Mouse (Mus musculus) midbrain, embryonic 13.5 days (tissue): ENCODE measurements around the gene Ctu1. TPM values are rescaled to one million over a fixed set of nuclear protein-coding genes. Genes with fewer than 3 reads are reported as not detected.
"Not testable (repeated sequence)": the region's sequence is repeated elsewhere in the genome, so short reads cannot be mapped to it uniquely, and the experiment has no call there.

Source experiments
- ATAC-seq: fragments of 200-750 bp; cut with Nextera tagmentation; 2 replicates; pipeline ENCODE4 v1.8.0; 2017; ENCODE audit warnings: mild to moderate bottlenecking, moderate TSS enrichment, moderate library complexity
- H3K27ac ChIP-seq: fragments of 300-500 bp; sonication (generic); 2 replicates; pipeline ENCODE4 v1.5.1; 2015; ENCODE audit warnings: inconsistent platforms, mild to moderate bottlenecking, moderate library complexity
- H3K27me3 ChIP-seq: fragments of 300-500 bp; sonication (generic); 2 replicates; pipeline ENCODE4 v1.6.1; 2015; ENCODE audit warnings: mild to moderate bottlenecking, inconsistent platforms
- H3K36me3 ChIP-seq: fragments of 300-500 bp; sonication (generic); 2 replicates; pipeline ENCODE4 v1.6.1; 2015; ENCODE audit warnings: mild to moderate bottlenecking, inconsistent platforms
- H3K4me1 ChIP-seq: fragments of 300-500 bp; sonication (generic); replicated peaks from 2 replicates; pipeline ENCODE4 v1.6.1; 2015; ENCODE audit warnings: inconsistent platforms
- H3K4me2 ChIP-seq: fragments of 300-500 bp; sonication (generic); replicated peaks from 2 replicates; pipeline ENCODE4 v1.6.1; 2015; ENCODE audit warnings: moderate library complexity, mild to moderate bottlenecking, inconsistent platforms
- H3K4me3 ChIP-seq: fragments of 300-500 bp; sonication (generic); replicated peaks from 2 replicates; pipeline ENCODE4 v1.5.1; 2015; ENCODE audit warnings: mild to moderate bottlenecking, inconsistent platforms
- H3K9ac ChIP-seq: fragments of 300-500 bp; sonication (generic); replicated peaks from 2 replicates; pipeline ENCODE4 v1.6.1; 2015; ENCODE audit warnings: mild to moderate bottlenecking, inconsistent platforms
- H3K9me3 ChIP-seq: fragments of 300-500 bp; sonication (generic); 2 replicates; pipeline ENCODE4 v1.6.1; 2016; ENCODE audit warnings: mild to moderate bottlenecking, inconsistent platforms
- WGBS: fragments of 180-500 bp; shearing (Covaris S2); methylation state at CpG from one replicate; pipeline ENCODE4 v1.1.7; 2015; 5-methylcytosine and 5-hydroxymethylcytosine counted together
- polyA plus RNA-seq: library from polyadenylated mRNA; unstranded; fragments of >200 nt; fragmentation: Nextera tagmentation; extraction: Ambion mirVana; gene quantifications from 2 replicates; pipeline ENCODE4 v1.2.1, GENCODE M21; 2015

Ctu1 gene
- polyA plus RNA-seq, 1 experiment from 2014 or later, result 21.8 TPM

GRCm38 (mm10) chr7:43654519-43654918 is 17.3 kb upstream of the Ctu1 start:
- Histone ChIP-seq H3K4me3 (no peak overlapping the region), H3K4me1 (no peaks in the 10 kb centered on the region), H3K9me3 (peaks cover 5% of the 10 kb centered on the region; the same call in 1 of the 2 replicates), H3K9ac (no peak overlapping the region), H3K27me3 (no peaks in the 10 kb centered on the region), H3K4me2 (no peak overlapping the region), H3K27ac (no peak overlapping the region), H3K36me3 (no peaks in the 10 kb centered on the region)
- ATAC-seq, result no peak
- 83% methylated on average over 3 of the region's 3 CpGs for WGBS

- Histone ChIP-seq H3K4me1 (no peaks in the 10 kb centered on the region), H3K27me3 (no peaks in the 10 kb centered on the region), H3K27ac (no peak overlapping the region), H3K4me3 (no peak overlapping the region), H3K4me2 (no peak overlapping the region), H3K36me3 (no peaks in the 10 kb centered on the region), H3K9me3 (peaks cover 5% of the 10 kb centered on the region; the same call in 1 of the 2 replicates), H3K9ac (no peak overlapping the region)
- 84% methylated on average over 6 of the region's 6 CpGs for WGBS
- no peak for ATAC-seq
These were observed 15.6 kb upstream of the Ctu1 start for GRCm38 (mm10) chr7:43656232-43656631.

GRCm38 (mm10) chr7:43660002-43660401 is 11.8 kb upstream of the Ctu1 start, which contains the start of gene Siglece:
Siglece (minus strand) TSS chr7:43660161.
- Histone ChIP-seq H3K9ac (no peak within 1 kb of the TSS), H3K4me1 (no peaks in the 10 kb centered on the region), H3K36me3 (no peaks in the 10 kb centered on the region), H3K27me3 (no peaks in the 10 kb centered on the region), H3K4me3 (no peak within 1 kb of the TSS), H3K9me3 (no peaks in the 10 kb centered on the region), H3K4me2 (no peak within 1 kb of the TSS), H3K27ac (no peak within 1 kb of the TSS)
- ATAC-seq, result no peak
- WGBS, result 80% methylated on average over 1 of the region's 1 CpGs

GRCm38 (mm10) chr7:43662804-43663203 is 9.0 kb upstream of the Ctu1 start:
- ATAC-seq, result no peak
- no peaks in the 10 kb centered on the region for H3K9me3 ChIP-seq
- H3K27me3 ChIP-seq, result no peaks in the 10 kb centered on the region
- no peak overlapping the region for H3K9ac ChIP-seq
- H3K4me3 ChIP-seq, result no peak overlapping the region
- no peaks in the 10 kb centered on the region for H3K36me3 ChIP-seq
- H3K4me1 ChIP-seq, result no peaks in the 10 kb centered on the region
- WGBS, result 88% methylated on average over 1 of the region's 1 CpGs
- no peak overlapping the region for H3K27ac ChIP-seq
- no peak overlapping the region for H3K4me2 ChIP-seq

- not testable (repeated sequence) for H3K27ac ChIP-seq, H3K4me1 ChIP-seq, H3K4me2 ChIP-seq, H3K27me3 ChIP-seq, H3K9me3 ChIP-seq, H3K36me3 ChIP-seq, H3K4me3 ChIP-seq, H3K9ac ChIP-seq, ATAC-seq
- WGBS, result 92% methylated on average over 4 of the region's 4 CpGs
These were observed 4.6 kb upstream of the Ctu1 start for GRCm38 (mm10) chr7:43667221-43667620.

GRCm38 (mm10) chr7:43668582-43668981 is 3.2 kb upstream of the Ctu1 start:
- 24% methylated on average over 3 of the region's 3 CpGs for WGBS
- ATAC-seq, result no peak
- no peaks in the 10 kb centered on the region for H3K9me3 ChIP-seq
- H3K4me2 ChIP-seq, result no peak overlapping the region
- no peak overlapping the region for H3K27ac ChIP-seq
- no peaks in the 10 kb centered on the region for H3K36me3 ChIP-seq
- no peak overlapping the region for H3K4me3 ChIP-seq
- peaks cover 14% of the 10 kb centered on the region for H3K4me1 ChIP-seq
- no peak overlapping the region for H3K9ac ChIP-seq
- no peaks in the 10 kb centered on the region for H3K27me3 ChIP-seq

- Histone ChIP-seq H3K9me3 (no peaks in the 10 kb centered on the region), H3K27ac (no peak overlapping the region; the same call in 1 of the 2 replicates), H3K4me3 (peak overlapping the region; percentile 75), H3K27me3 (no peaks in the 10 kb centered on the region), H3K36me3 (peaks cover 19% of the 10 kb centered on the region), H3K4me2 (peak overlapping the region; percentile 79), H3K9ac (peak overlapping the region; percentile 39), H3K4me1 (peaks cover 19% of the 10 kb centered on the region)
- WGBS, result 69% methylated on average over 11 of the region's 11 CpGs
- ATAC-seq, result peak; percentile 62; the same call in 1 of the 2 replicates
These were observed 580 bp upstream of the Ctu1 start for GRCm38 (mm10) chr7:43671064-43671808.

GRCm38 (mm10) chr7:43672581-43673260 is 905 bp downstream of the Ctu1 start:
- ATAC-seq, result peak; percentile 15
- Histone ChIP-seq H3K9ac (peak overlapping the region; percentile 76), H3K9me3 (no peaks in the 10 kb centered on the region), H3K4me1 (peaks cover 19% of the 10 kb centered on the region), H3K4me3 (peak overlapping the region; percentile 75), H3K27me3 (no peaks in the 10 kb centered on the region), H3K36me3 (peaks cover 34% of the 10 kb centered on the region), H3K27ac (peak overlapping the region; percentile 51; the same call in 1 of the 2 replicates), H3K4me2 (peak overlapping the region; percentile 79)
- 14% methylated on average over 10 of the region's 10 CpGs for WGBS

GRCm38 (mm10) chr7:43675091-43675490 is 3.3 kb downstream of the Ctu1 start:
- H3K4me2 ChIP-seq, result no peak overlapping the region
- 92% methylated on average over 32 of the region's 32 CpGs for WGBS

GRCm38 (mm10) chr7:43678517-43678916 is 6.7 kb downstream of the Ctu1 start:
- no peak overlapping the region for H3K9ac ChIP-seq
- no peaks in the 10 kb centered on the region for H3K27me3 ChIP-seq
- ATAC-seq, result no peak
- H3K9me3 ChIP-seq, result no peaks in the 10 kb centered on the region
- no peak overlapping the region for H3K27ac ChIP-seq
- 0 out of 2 replicates have a peak, but pooled peaks cover 5% of the 10 kb centered on the region for H3K4me1 ChIP-seq
- no peak overlapping the region for H3K4me2 ChIP-seq
- peaks cover 45% of the 10 kb centered on the region for H3K36me3 ChIP-seq
- H3K4me3 ChIP-seq, result no peak overlapping the region

More at GRCm38 (mm10) chr7:43675091-43675490, 3.3 kb downstream of the Ctu1 start:
- peaks cover 19% of the 10 kb centered on the region for H3K4me1 ChIP-seq
- ATAC-seq, result no peak
- peaks cover 45% of the 10 kb centered on the region for H3K36me3 ChIP-seq
- H3K4me3 ChIP-seq, result no peak overlapping the region
- no peaks in the 10 kb centered on the region for H3K27me3 ChIP-seq
- no peak overlapping the region for H3K27ac ChIP-seq
- H3K9ac ChIP-seq, result no peak overlapping the region
- H3K9me3 ChIP-seq, result no peaks in the 10 kb centered on the region

GRCm38 (mm10) chr7:43680960-43681359 is 9.1 kb downstream of the Ctu1 start:
- WGBS, result 14% methylated on average over 5 of the region's 5 CpGs
- H3K4me3 ChIP-seq, result no peak overlapping the region
- no peaks in the 10 kb centered on the region for H3K9me3 ChIP-seq
- H3K4me2 ChIP-seq, result no peak overlapping the region
- H3K27me3 ChIP-seq, result no peaks in the 10 kb centered on the region
- no peaks in the 10 kb centered on the region for H3K4me1 ChIP-seq
- ATAC-seq, result peak; percentile 48; the same call in 1 of the 2 replicates
- H3K9ac ChIP-seq, result no peak overlapping the region
- peaks cover 29% of the 10 kb centered on the region for H3K36me3 ChIP-seq
- H3K27ac ChIP-seq, result no peak overlapping the region

GRCm38 (mm10) chr7:43682511-43682910 is 10.7 kb downstream of the Ctu1 start:
- peaks cover 13% of the 10 kb centered on the region for H3K36me3 ChIP-seq
- not testable (repeated sequence) for H3K27me3 ChIP-seq, H3K9me3 ChIP-seq, H3K9ac ChIP-seq, ATAC-seq, H3K4me3 ChIP-seq, H3K4me1 ChIP-seq, H3K27ac ChIP-seq, H3K4me2 ChIP-seq
- WGBS, result 4% methylated on average over 1 of the region's 1 CpGs
